Mouse (Mus musculus) CH12.LX (cell line): Measurements from ENCODE around the gene Sppl2a. TPM values are rescaled to one million over a fixed set of nuclear protein-coding genes. Genes with fewer than 3 reads are reported as not detected.
A peak's percentile ranks its signal among the peaks of the same experiment; 100 is the strongest.

Experiments used
- DNase-seq: peaks from one replicate; pipeline ENCODE4 v3.0.0-alpha.2; 2013; ENCODE audit errors: extremely low read depth
- H3K27ac ChIP-seq: 2 replicates; pipeline ENCODE4 v1.5.1; 2012; ENCODE audit warnings: low read depth, mild to moderate bottlenecking, control low read depth, moderate library complexity; ENCODE audit not compliant: insufficient read depth
- H3K27me3 ChIP-seq: replicated peaks from 2 replicates; pipeline ENCODE3; 2012; ENCODE audit warnings: inconsistent platforms
- H3K36me3 ChIP-seq, 2 experiments: replicated peaks in 1 of 2; 2 replicates each; pipeline versions ENCODE3 to v1.6.1; 2012; ENCODE audit warnings: inconsistent platforms in 1 of 2, low read length in 1 of 2, mild to moderate bottlenecking in 1 of 2, mixed read lengths in 1 of 2, moderate library complexity in 1 of 2; ENCODE audit not compliant: control insufficient read depth in 1 of 2, insufficient read depth in 1 of 2
- H3K4me1 ChIP-seq, 2 experiments: 2 replicates each; pipeline ENCODE4 v1.6.1; 2012; ENCODE audit warnings: inconsistent platforms in 1 of 2, moderate library complexity in 1 of 2; ENCODE audit not compliant: insufficient read depth in 2 of 2, control insufficient read depth in 1 of 2
- H3K4me2 ChIP-seq: 2 replicates; pipeline ENCODE4 v1.6.1; 2012; ENCODE audit warnings: low read depth, mild to moderate bottlenecking, control low read depth; ENCODE audit not compliant: poor library complexity, insufficient read depth, severe bottlenecking
- H3K4me3 ChIP-seq, 3 experiments: fragments of 150-350 bp in 1 of 3; sonication (generic) in 1 of 3; replicated peaks in 1 of 3; 2 replicates each; pipeline versions ENCODE3 to v1.5.1; 2011 to 2012; ENCODE audit warnings: low read depth in 2 of 3, low read length in 2 of 3, mild to moderate bottlenecking in 2 of 3, moderate library complexity in 2 of 3, control low read depth in 1 of 3, improper control_type of control experiment in 1 of 3, inconsistent platforms in 1 of 3, mixed read lengths in 1 of 3; ENCODE audit not compliant: poor library complexity in 1 of 3
- H3K79me2 ChIP-seq: replicated peaks from 2 replicates; pipeline ENCODE4 v1.6.1; 2012; ENCODE audit warnings: mild to moderate bottlenecking, moderate library complexity; ENCODE audit not compliant: control insufficient read depth, poor library complexity, insufficient read depth, severe bottlenecking; ENCODE audit errors: extremely low read depth
- H3K9ac ChIP-seq: 2 replicates; pipeline ENCODE4 v1.6.1; 2012; ENCODE audit warnings: low read depth, mild to moderate bottlenecking, control low read depth, moderate library complexity; ENCODE audit not compliant: insufficient read depth
- H3K9me3 ChIP-seq: replicated peaks from 2 replicates; pipeline ENCODE3; 2012; ENCODE audit warnings: low read length, inconsistent platforms, mixed read lengths
- CHD2 ChIP-seq: IDR thresholded peaks from 2 replicates; pipeline ENCODE4 v1.6.1; 2011; ENCODE audit warnings: low read length, improper control_type of control experiment
- CTCF ChIP-seq, 2 experiments: IDR thresholded peaks in 1 of 2; conservative IDR thresholded peaks in 1 of 2; 2 replicates each; pipeline ENCODE4 v1.5.1; 2011 to 2012; ENCODE audit warnings: low read depth in 2 of 2, low read length in 2 of 2, improper control_type of control experiment in 1 of 2, inconsistent platforms in 1 of 2, mild to moderate bottlenecking in 1 of 2, moderate library complexity in 1 of 2
- E2F4 ChIP-seq: IDR thresholded peaks from 2 replicates; pipeline ENCODE4 v1.6.1; 2011; ENCODE audit warnings: low read depth, low read length, improper control_type of control experiment; ENCODE audit not compliant: insufficient replicate concordance
- ELF1 ChIP-seq: IDR thresholded peaks from 2 replicates; pipeline ENCODE4 v1.6.1; 2014; ENCODE audit warnings: low read depth, mild to moderate bottlenecking, inconsistent platforms, low read length, improper control_type of control experiment
- HCFC1 ChIP-seq: IDR thresholded peaks from 2 replicates; pipeline ENCODE4 v1.6.1; 2012; ENCODE audit warnings: low read depth, mild to moderate bottlenecking, inconsistent platforms, low read length, improper control_type of control experiment
- JUND ChIP-seq: conservative IDR thresholded peaks from 2 replicates; pipeline ENCODE4 v1.6.1; 2011; ENCODE audit warnings: low read depth, low read length, improper control_type of control experiment
- KAT2A ChIP-seq: IDR thresholded peaks from 2 replicates; pipeline ENCODE4 v1.6.1; 2012; ENCODE audit warnings: low read length, improper control_type of control experiment, inconsistent platforms; ENCODE audit not compliant: insufficient replicate concordance
- MAFK ChIP-seq: IDR thresholded peaks from 2 replicates; pipeline ENCODE4 v1.6.1; 2011; ENCODE audit warnings: low read length, improper control_type of control experiment; ENCODE audit not compliant: insufficient replicate concordance
- MAX ChIP-seq: IDR thresholded peaks from 2 replicates; pipeline ENCODE4 v1.6.1; 2011; ENCODE audit warnings: low read length, improper control_type of control experiment
- MAZ ChIP-seq: IDR thresholded peaks from 2 replicates; pipeline ENCODE4 v1.6.1; 2012; ENCODE audit warnings: low read depth, mild to moderate bottlenecking, inconsistent platforms, low read length, improper control_type of control experiment, moderate library complexity
- MYC ChIP-seq: IDR thresholded peaks from 2 replicates; pipeline ENCODE4 v1.6.1; 2011; ENCODE audit warnings: low read depth, mild to moderate bottlenecking, improper control_type of control experiment, low read length
- NELFE ChIP-seq: IDR thresholded peaks from 2 replicates; pipeline ENCODE4 v1.6.1; 2011; ENCODE audit warnings: low read depth, low read length, improper control_type of control experiment
- NRF1 ChIP-seq: IDR thresholded peaks from 2 replicates; pipeline ENCODE4 v1.6.1; 2014; ENCODE audit warnings: low read depth, mild to moderate bottlenecking, inconsistent platforms, low read length, improper control_type of control experiment, moderate library complexity
- PAX5 ChIP-seq: IDR thresholded peaks from 2 replicates; pipeline ENCODE4 v1.6.1; 2012; ENCODE audit warnings: low read length, inconsistent platforms, mixed read lengths
- POLR2AphosphoS2 ChIP-seq: IDR thresholded peaks from 2 replicates; pipeline ENCODE4 v1.6.1; 2011; ENCODE audit warnings: low read depth, low read length, improper control_type of control experiment
- SIN3A ChIP-seq: IDR thresholded peaks from 2 replicates; pipeline ENCODE4 v1.6.1; 2012; ENCODE audit warnings: low read length, improper control_type of control experiment, inconsistent platforms
- TBP ChIP-seq: conservative IDR thresholded peaks from 2 replicates; pipeline ENCODE4 v1.6.1; 2011; ENCODE audit warnings: low read depth, low read length, improper control_type of control experiment
- TCF12 ChIP-seq: IDR thresholded peaks from 2 replicates; pipeline ENCODE4 v1.6.1; 2014; ENCODE audit warnings: low read depth, mild to moderate bottlenecking, inconsistent platforms, low read length, improper control_type of control experiment
- UBTF ChIP-seq: IDR thresholded peaks from 2 replicates; pipeline ENCODE4 v1.6.1; 2012; ENCODE audit warnings: low read depth, mild to moderate bottlenecking, inconsistent platforms, low read length, improper control_type of control experiment, moderate library complexity
- USF2 ChIP-seq: conservative IDR thresholded peaks from 2 replicates; pipeline ENCODE4 v1.6.1; 2011; ENCODE audit warnings: low read depth, low read length, improper control_type of control experiment
- ZMIZ1 ChIP-seq: IDR thresholded peaks from 2 replicates; pipeline ENCODE4 v1.6.1; 2012; ENCODE audit warnings: low read depth, mild to moderate bottlenecking, inconsistent platforms, low read length, improper control_type of control experiment
- ZNF384 ChIP-seq: IDR thresholded peaks from 2 replicates; pipeline ENCODE4 v1.6.1; 2012; ENCODE audit warnings: low read depth, low read length, improper control_type of control experiment, inconsistent platforms
- dilution Hi-C: fragments of 300-500 bp; cut with MboI; formaldehyde crosslinking; loops from 2 replicates; pipeline ENCODE4 v1.14.3; 2020; ENCODE audit warnings: low sequenced_read_pairs; ENCODE audit not compliant: extremely low pct_unique_long_range_greater_than_20kb, extremely low pct_ligation_motif_present
- in situ Hi-C: fragments of 300-500 bp; cut with MboI; formaldehyde crosslinking; loops from 3 replicates; pipeline ENCODE4 v1.14.3; 2019; ENCODE audit warnings: low sequenced_read_pairs, low pct_ligation_motif_present, low pct_unique_long_range_greater_than_20kb, mixed read lengths
- polyA plus RNA-seq: library from polyadenylated mRNA; unstranded; fragments of >175 nt; gene quantifications from 2 replicates; pipeline ENCODE4 v1.2.1, GENCODE M21; 2012; ENCODE audit warnings: low read depth; ENCODE audit not compliant: insufficient read length
- total RNA-seq, 2 experiments: library from RNA; depleted of rRNA; stranded (reverse); fragments of 300-350 nt in 1 of 2; fragments of >200 nt in 1 of 2; gene quantifications; 2 replicates each; pipeline ENCODE4 v1.2.3; 2012 to 2014

Gene Sppl2a
- total and polyA plus RNA-seq, 3 experiments = 35.3 to 52.4 (median 37.4) TPM

DNA sequence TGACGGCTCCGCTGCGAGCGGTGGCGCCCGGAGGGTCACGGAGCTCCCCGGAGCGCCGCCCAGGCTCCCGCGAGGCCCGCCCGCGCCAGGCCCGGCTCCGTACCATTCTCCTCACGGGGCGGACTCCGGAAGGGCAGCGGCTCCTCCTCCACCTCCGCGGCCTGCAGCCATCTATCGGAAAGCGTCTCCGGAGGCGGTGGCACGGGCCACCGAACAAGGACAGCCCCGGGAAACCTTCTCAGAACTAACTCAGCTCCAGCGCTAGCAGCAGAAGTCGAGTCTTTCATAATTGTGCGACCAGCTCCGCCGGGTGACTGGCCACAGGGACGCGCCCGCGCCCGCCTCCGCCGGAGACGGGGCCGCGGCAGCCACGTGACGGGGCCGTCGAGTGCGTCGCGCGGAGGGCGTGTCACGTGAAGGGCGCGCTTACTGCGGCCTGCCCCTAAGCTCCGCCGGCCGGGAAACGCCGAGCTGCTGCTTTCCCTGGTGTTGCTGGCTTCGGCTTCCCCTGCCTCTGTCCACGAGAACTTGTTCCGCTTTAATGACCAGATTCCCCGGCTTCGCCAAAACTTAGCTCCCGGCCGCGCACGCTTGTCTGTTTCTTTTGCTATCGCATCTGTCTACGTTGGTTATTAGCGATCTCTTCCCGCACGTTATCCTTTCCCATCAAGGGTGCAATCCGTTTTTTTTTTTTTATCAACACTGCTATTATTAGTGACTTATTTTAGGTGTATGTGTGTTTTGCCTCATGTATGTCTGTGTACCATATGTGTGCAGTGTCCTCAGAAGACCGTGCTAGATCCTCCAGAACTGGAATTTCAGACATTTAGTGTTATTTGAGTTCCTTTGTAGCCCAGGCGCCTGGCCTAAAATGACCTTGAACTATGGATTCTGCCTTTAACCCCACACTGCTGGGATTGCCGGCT lies 56.9 kb downstream of the Sppl2a start, which contains the start of gene Trpm7 (continued):
- TF ChIP-seq E2F4 (peak; percentile 44; the same call in 1 of the 2 replicates), MAX (peak; percentile 98), ZNF384 (peak; percentile 44), MYC (no peak; the same call in none of the 2 replicates), POLR2AphosphoS2 (peak; percentile 83), CHD2 (peak; percentile 12; the same call in 1 of the 2 replicates), USF2 (peak; percentile 93), MAZ (0 out of 2 replicates have a peak, but pooled peaks have one; percentile 52), PAX5 (no peak), ELF1 (peak; percentile 47)
- TF ChIP-seq, all 38 proteins: peak for 26

- TF ChIP-seq ELF1 (no peak), PAX5 (no peak), CHD2 (no peak), NRF1 (no peak), CTCF (conservative IDR thresholded peaks at IDR 0.05 in 1 of 2, IDR thresholded peaks at IDR 0.05 in 1 of 2; ENCODE audit: low read depth in 2 of 2, low read length in 2 of 2) (no peak), TBP (no peak), ZMIZ1 (no peak), MAX (no peak), MAFK (no peak), POLR2AphosphoS2 (no peak), JUND (no peak), NELFE (no peak), HCFC1 (no peak), SIN3A (no peak), TCF12 (no peak), UBTF (no peak), ZNF384 (no peak), MYC (no peak), KAT2A (no peak)
- peaks cover 8 to 18% of the 10 kb centered on the region in 2 experiments for H3K4me1 ChIP-seq
- H3K4me2 ChIP-seq = peak overlapping the region; percentile 67; the same call in 1 of the 2 replicates
- no peaks in the 10 kb centered on the region for H3K36me3 ChIP-seq
- H3K4me3 ChIP-seq = peak overlapping the region; percentile 70 to 93 (median 88)
- peak overlapping the region; percentile 88 for H3K27ac ChIP-seq
- in situ Hi-C loops = no loop called here
- dilution Hi-C loops = no loop called here
- peak; percentile 45 for DNase-seq
- H3K79me2 ChIP-seq = peaks cover 25% of the 10 kb centered on the region
- H3K9ac ChIP-seq = peak overlapping the region; percentile 82
- no peaks in the 10 kb centered on the region for H3K27me3 ChIP-seq
- no peaks in the 10 kb centered on the region for H3K9me3 ChIP-seq
Observed at GRCm38 (mm10) chr2:126875516-126875835, 57.6 kb downstream of the Sppl2a start.
